Mouse (Mus musculus) hindbrain, embryonic 14.5 days (tissue): ENCODE measurements at regions not wholly inside any gene's neighbourhood (a gene's known extent, or its start where the extent isn't known, plus 50 kb on each side); places are given as distances from the start of the nearest gene placed in this dataset.
"Not testable (repeated sequence)": the region's sequence is repeated elsewhere in the genome, so short reads cannot be mapped to it uniquely, and the experiment has no call there.

Experiments
- ATAC-seq: fragments of 200-750 bp; cut with Nextera tagmentation; 2 replicates; pipeline ENCODE4 v1.8.0; 2017; ENCODE audit warnings: moderate number of reproducible peaks, mild to moderate bottlenecking, moderate TSS enrichment, moderate library complexity; ENCODE audit not compliant: low FRiP score
- DNase-seq: peaks from one replicate; pipeline ENCODE4 v3.0.0-alpha.2; 2015; ENCODE audit warnings: low spot score
- H3K27ac ChIP-seq: fragments of 300-500 bp; sonication (generic); 2 replicates; pipeline ENCODE4 v1.5.1; 2014; ENCODE audit warnings: mild to moderate bottlenecking, moderate library complexity
- H3K27me3 ChIP-seq: fragments of 300-500 bp; sonication (generic); 2 replicates; pipeline ENCODE4 v1.6.1; 2014; ENCODE audit warnings: mild to moderate bottlenecking, low read length, mixed read lengths; ENCODE audit not compliant: control insufficient read depth, insufficient read depth
- H3K36me3 ChIP-seq: fragments of 300-500 bp; sonication (generic); replicated peaks from 2 replicates; pipeline ENCODE4 v1.6.1; 2014; ENCODE audit not compliant: control insufficient read depth, insufficient read depth
- H3K4me1 ChIP-seq: fragments of 300-500 bp; sonication (generic); replicated peaks from 2 replicates; pipeline ENCODE4 v1.6.1; 2014; ENCODE audit warnings: antibody characterized with exemption, low read length, mixed read lengths; ENCODE audit not compliant: control insufficient read depth, insufficient read depth
- H3K4me2 ChIP-seq: fragments of 300-500 bp; sonication (generic); replicated peaks from 2 replicates; pipeline ENCODE4 v1.6.1; 2014; ENCODE audit warnings: mild to moderate bottlenecking, moderate library complexity
- H3K4me3 ChIP-seq: fragments of 300-500 bp; sonication (generic); replicated peaks from 2 replicates; pipeline ENCODE4 v1.5.1; 2014; ENCODE audit warnings: mild to moderate bottlenecking, low read length
- H3K9ac ChIP-seq: fragments of 300-500 bp; sonication (generic); 2 replicates; pipeline ENCODE4 v1.6.1; 2014
- H3K9me3 ChIP-seq: fragments of 300-500 bp; sonication (generic); 2 replicates; pipeline ENCODE4 v1.6.1; 2016; ENCODE audit warnings: low read length; ENCODE audit not compliant: control insufficient read depth
- WGBS: fragments of 180-500 bp; shearing (Covaris S2); extraction: QIAGEN DNeasy Blood & Tissue Kit; methylation state at CpG from one replicate; pipeline ENCODE4 v1.1.7; 2014; 5-methylcytosine and 5-hydroxymethylcytosine counted together

DNA sequence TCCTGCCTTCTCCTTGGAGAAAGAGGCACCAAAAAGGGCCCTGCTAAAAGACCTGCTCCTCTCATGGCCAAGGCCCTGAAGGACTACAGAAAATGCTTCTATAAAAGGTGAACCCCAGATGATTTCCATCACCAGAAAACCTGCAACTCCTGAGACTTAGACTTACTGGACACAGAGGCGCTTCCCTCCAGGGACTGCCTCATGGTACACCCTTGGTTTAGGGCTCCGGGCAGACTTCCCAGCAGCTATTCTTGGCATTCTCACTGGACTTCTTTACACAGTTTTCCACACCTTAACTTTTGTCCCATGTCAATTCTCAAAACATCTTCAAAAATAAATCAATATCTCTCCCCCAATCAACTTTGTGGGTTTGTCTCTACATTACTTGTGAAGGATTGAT lies 393.2 kb downstream of the Gpm6a start:
- not testable (repeated sequence) for H3K9me3 ChIP-seq, DNase-seq, H3K27ac ChIP-seq, H3K9ac ChIP-seq, H3K36me3 ChIP-seq, H3K4me2 ChIP-seq, H3K4me1 ChIP-seq, ATAC-seq, H3K4me3 ChIP-seq, H3K27me3 ChIP-seq
- 91% methylated on average over 2 of the region's 2 CpGs for WGBS

GRCm38 (mm10) chr8:55359851-55360250 lies 405.2 kb downstream of the Gpm6a start:
- 87% methylated on average over 10 of the region's 11 CpGs for whole genome bisulfite sequencing
- not testable (repeated sequence) for H3K4me3 ChIP-seq, H3K36me3 ChIP-seq, H3K9me3 ChIP-seq, DNase-seq, H3K4me1 ChIP-seq, ATAC-seq, H3K27me3 ChIP-seq, H3K27ac ChIP-seq, H3K9ac ChIP-seq, H3K4me2 ChIP-seq

- WGBS, result 93% methylated on average over 4 of the region's 6 CpGs
- H3K36me3 ChIP-seq, H3K9ac ChIP-seq, DNase-seq, H3K27me3 ChIP-seq, H3K4me3 ChIP-seq, ATAC-seq, H3K9me3 ChIP-seq, H3K4me2 ChIP-seq, H3K4me1 ChIP-seq, H3K27ac ChIP-seq: not testable (repeated sequence)
These were observed 412.8 kb downstream of the Gpm6a start for GRCm38 (mm10) chr8:55367431-55367830.

GRCm38 (mm10) chr8:55397046-55397445 lies 442.4 kb downstream of the Gpm6a start:
- no peak overlapping the region for H3K4me2 ChIP-seq
- DNase-seq (no peak), ATAC-seq (no peak)
- no peak overlapping the region for H3K27ac ChIP-seq
- H3K4me3 ChIP-seq, result no peak overlapping the region
- no peaks in the 10 kb centered on the region for H3K9me3 ChIP-seq
- H3K9ac ChIP-seq, result no peak overlapping the region
- H3K4me1 ChIP-seq, result no peaks in the 10 kb centered on the region
- 68% methylated on average over 2 of the region's 2 CpGs for WGBS
- H3K36me3 ChIP-seq, result no peaks in the 10 kb centered on the region
- no peaks in the 10 kb centered on the region for H3K27me3 ChIP-seq

GRCm38 (mm10) chr8:55398331-55398730 lies 443.7 kb downstream of the Gpm6a start:
- no peaks in the 10 kb centered on the region for H3K4me1 ChIP-seq
- H3K27me3 ChIP-seq, result no peaks in the 10 kb centered on the region
- ATAC-seq (no peak), DNase-seq (peak; percentile 26)
- H3K4me3 ChIP-seq, result no peak overlapping the region
- H3K27ac ChIP-seq, result no peak overlapping the region
- H3K36me3 ChIP-seq, result no peaks in the 10 kb centered on the region
- no peak overlapping the region for H3K9ac ChIP-seq
- no peak overlapping the region for H3K4me2 ChIP-seq
- no peaks in the 10 kb centered on the region for H3K9me3 ChIP-seq

- no peak overlapping the region for H3K9ac ChIP-seq
- H3K9me3 ChIP-seq, result no peaks in the 10 kb centered on the region
- H3K27me3 ChIP-seq, result no peaks in the 10 kb centered on the region
- H3K4me2 ChIP-seq, result no peak overlapping the region
- no peak for ATAC-seq
- no peak for DNase-seq
- no peaks in the 10 kb centered on the region for H3K36me3 ChIP-seq
- no peak overlapping the region for H3K27ac ChIP-seq
- H3K4me3 ChIP-seq, result no peak overlapping the region
- WGBS, result 83% methylated on average over 3 of the region's 3 CpGs
- H3K4me1 ChIP-seq, result no peaks in the 10 kb centered on the region
These were observed 445.8 kb downstream of the Gpm6a start for GRCm38 (mm10) chr8:55400412-55400811.

DNA sequence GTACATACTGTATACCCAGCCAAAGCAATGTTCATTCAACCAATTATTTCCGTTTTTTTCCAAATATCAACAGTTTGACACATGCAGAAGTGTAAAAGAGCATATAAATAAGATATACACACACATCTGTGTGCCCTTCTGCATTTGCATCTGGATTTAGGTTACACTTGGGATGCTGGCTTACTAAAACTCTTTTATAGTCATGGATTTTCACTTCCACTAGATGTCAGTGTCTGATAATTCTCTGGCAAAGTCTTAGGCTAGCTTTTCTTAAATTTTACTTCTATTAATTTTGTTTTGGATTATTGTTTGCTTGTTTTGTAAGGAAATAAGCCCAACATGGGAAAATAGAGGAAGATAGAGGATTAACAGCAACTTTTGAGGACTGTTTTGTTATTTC lies 452.3 kb downstream of the Gpm6a start:
- WGBS, result 0% methylated on average over 1 of the region's 1 CpGs
- not testable (repeated sequence) for H3K27me3 ChIP-seq, H3K4me2 ChIP-seq, ATAC-seq, H3K36me3 ChIP-seq, H3K27ac ChIP-seq, DNase-seq, H3K4me1 ChIP-seq, H3K9me3 ChIP-seq, H3K4me3 ChIP-seq, H3K9ac ChIP-seq
